Mouse (Mus musculus) hindbrain, embryonic 16.5 days (tissue): ENCODE results near the gene Stx1a. TPM values are rescaled to one million over a fixed set of nuclear protein-coding genes. Genes with fewer than 3 reads are reported as not detected.
A peak's percentile ranks its signal among the peaks of the same experiment; 100 is the strongest.

Experiments used
- ATAC-seq: fragments of 200-750 bp; cut with Nextera tagmentation; 2 replicates; pipeline ENCODE4 v1.8.0; 2017; ENCODE audit warnings: moderate TSS enrichment, moderate library complexity
- H3K27ac ChIP-seq: fragments of 300-500 bp; sonication (generic); 2 replicates; pipeline ENCODE4 v1.5.1; 2014; ENCODE audit warnings: low read depth, mild to moderate bottlenecking, control low read depth, low read length, moderate library complexity
- H3K27me3 ChIP-seq: fragments of 300-500 bp; sonication (generic); replicated peaks from 2 replicates; pipeline ENCODE4 v1.6.1; 2014; ENCODE audit warnings: low read length; ENCODE audit not compliant: control insufficient read depth, insufficient read depth
- H3K36me3 ChIP-seq: fragments of 300-500 bp; sonication (generic); 2 replicates; pipeline ENCODE4 v1.6.1; 2014; ENCODE audit warnings: mild to moderate bottlenecking, low read length, moderate library complexity, mixed read lengths; ENCODE audit not compliant: control insufficient read depth, insufficient read depth
- H3K4me1 ChIP-seq: fragments of 300-500 bp; sonication (generic); 2 replicates; pipeline ENCODE4 v1.6.1; 2014; ENCODE audit warnings: low read depth, low read length; ENCODE audit not compliant: control insufficient read depth, insufficient read depth
- H3K4me2 ChIP-seq: fragments of 300-500 bp; sonication (generic); 2 replicates; pipeline ENCODE4 v1.6.1; 2014; ENCODE audit warnings: mild to moderate bottlenecking, low read length, control low read depth, moderate library complexity
- H3K4me3 ChIP-seq: fragments of 300-500 bp; sonication (generic); 2 replicates; pipeline ENCODE4 v1.5.1; 2014; ENCODE audit warnings: mild to moderate bottlenecking, low read length, control low read depth, moderate library complexity
- H3K9ac ChIP-seq: fragments of 300-500 bp; sonication (generic); 2 replicates; pipeline ENCODE4 v1.6.1; 2014; ENCODE audit warnings: low read depth, mild to moderate bottlenecking, control low read depth, low read length, moderate library complexity
- H3K9me3 ChIP-seq: fragments of 300-500 bp; sonication (generic); 2 replicates; pipeline ENCODE4 v1.6.1; 2014; ENCODE audit warnings: mild to moderate bottlenecking, low read length, moderate library complexity; ENCODE audit not compliant: control insufficient read depth
- WGBS: fragments of 180-500 bp; shearing (Covaris S2); extraction: QIAGEN DNeasy Blood & Tissue Kit; methylation state at CpG from one replicate; pipeline ENCODE4 v1.1.7; 2014; 5-methylcytosine and 5-hydroxymethylcytosine counted together
- polyA plus RNA-seq: library from polyadenylated mRNA; unstranded; fragments of >200 nt; fragmentation: Nextera tagmentation; extraction: Ambion mirVana; gene quantifications from 2 replicates; pipeline ENCODE4 v1.2.1, GENCODE M21; 2015

The Stx1a gene
- polyA plus RNA-seq = 147 and 162 TPM in 2 replicates

DNA sequence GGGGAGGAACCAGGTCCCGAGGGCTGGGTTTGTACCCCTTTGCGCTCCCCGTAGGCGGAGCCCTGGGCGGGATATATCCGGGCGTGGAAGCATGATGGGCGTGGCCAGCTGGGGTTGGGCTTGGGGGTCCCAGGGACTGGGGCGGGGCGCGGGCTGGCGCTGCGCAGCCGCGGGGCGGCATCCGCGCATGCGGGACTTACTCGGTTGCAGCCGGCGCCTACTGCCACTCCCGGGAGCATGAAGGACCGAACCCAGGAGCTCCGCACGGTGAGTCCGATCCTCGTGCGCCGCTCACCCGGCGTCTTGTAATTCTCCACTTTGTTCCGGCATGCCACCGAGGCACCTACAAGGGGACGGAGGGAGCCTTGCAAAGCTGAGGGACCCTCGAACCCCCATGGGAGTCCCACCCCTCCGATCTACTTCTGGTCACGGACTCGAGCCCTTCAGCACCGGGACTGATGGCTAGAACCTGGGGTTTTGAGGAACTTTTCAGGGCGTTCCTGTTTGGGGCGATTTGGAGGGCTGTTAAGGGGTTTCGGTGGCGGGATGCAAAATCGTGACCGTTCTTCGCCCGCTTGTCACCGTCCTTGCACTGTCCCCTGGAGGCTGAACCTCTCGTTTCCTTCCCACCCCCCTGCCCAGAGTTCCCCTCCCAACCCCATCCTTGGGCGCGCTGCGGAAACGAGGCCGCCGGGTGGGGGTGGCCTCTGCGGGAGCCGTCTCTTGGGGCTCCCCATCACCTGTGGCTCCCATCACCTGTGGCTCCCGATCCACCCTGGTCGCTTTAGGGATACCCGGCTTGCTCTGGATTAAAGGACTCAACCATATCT is at the start of gene Stx1a:
Gene Stx1a, plus strand, starts transcription at position 139 of the 830 bp plus-strand sequence.
- H3K9ac ChIP-seq = peak within 1 kb of the TSS; percentile 82

GRCm38 (mm10) chr5:134973526-134973925 is 49.8 kb upstream of the Stx1a start:
- Histone ChIP-seq H3K27ac (no peak overlapping the region), H3K9ac (no peak overlapping the region), H3K4me2 (no peak overlapping the region), H3K36me3 (no peaks in the 10 kb centered on the region), H3K27me3 (no peaks in the 10 kb centered on the region), H3K9me3 (no peaks in the 10 kb centered on the region), H3K4me3 (no peak overlapping the region), H3K4me1 (no peaks in the 10 kb centered on the region)
- WGBS = 89% methylated on average over 7 of the region's 7 CpGs
- ATAC-seq = no peak

More for the DNA sequence above, at the start of gene Stx1a:
- H3K4me1 ChIP-seq = peaks cover 23% of the 10 kb centered on the region
- ATAC-seq = peak; percentile 88
- WGBS = under 1% methylated on average over 56 of the region's 61 CpGs
- H3K36me3 ChIP-seq = no peaks in the 10 kb centered on the region
- peak within 1 kb of the TSS; percentile 95 for H3K4me2 ChIP-seq
- peak within 1 kb of the TSS; percentile 80 for H3K4me3 ChIP-seq
- peak within 1 kb of the TSS; percentile 19 for H3K27ac ChIP-seq
- no peaks in the 10 kb centered on the region for H3K27me3 ChIP-seq
- no peaks in the 10 kb centered on the region for H3K9me3 ChIP-seq

DNA sequence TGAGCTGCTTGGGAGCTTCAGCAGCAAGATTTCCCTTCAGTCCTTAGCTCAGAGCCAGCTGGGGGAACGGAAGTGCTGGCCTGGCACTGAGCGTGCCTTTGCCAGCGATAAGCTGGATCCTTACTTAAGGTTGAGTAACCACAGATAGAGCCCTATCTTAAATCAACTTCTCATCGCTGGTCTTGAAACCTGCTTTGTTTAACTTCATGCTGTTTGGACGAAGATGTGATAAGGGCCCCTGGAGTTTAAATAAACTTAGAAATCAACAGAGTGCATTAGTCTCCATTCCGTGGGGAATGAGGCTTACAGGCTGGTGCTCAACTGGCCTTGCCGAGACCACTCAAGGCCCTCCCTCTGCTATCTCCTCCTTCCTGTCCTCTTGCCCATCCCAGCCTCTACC is 49.0 kb upstream of the Stx1a start:
- H3K4me1 ChIP-seq = no peaks in the 10 kb centered on the region
- no peak overlapping the region for H3K4me3 ChIP-seq
- no peak overlapping the region for H3K27ac ChIP-seq
- no peak overlapping the region for H3K9ac ChIP-seq
- H3K4me2 ChIP-seq = no peak overlapping the region
- H3K36me3 ChIP-seq = no peaks in the 10 kb centered on the region
- no peak for ATAC-seq
- H3K27me3 ChIP-seq = no peaks in the 10 kb centered on the region
- H3K9me3 ChIP-seq = no peaks in the 10 kb centered on the region
- 61% methylated on average over 7 of the region's 7 CpGs for WGBS

DNA sequence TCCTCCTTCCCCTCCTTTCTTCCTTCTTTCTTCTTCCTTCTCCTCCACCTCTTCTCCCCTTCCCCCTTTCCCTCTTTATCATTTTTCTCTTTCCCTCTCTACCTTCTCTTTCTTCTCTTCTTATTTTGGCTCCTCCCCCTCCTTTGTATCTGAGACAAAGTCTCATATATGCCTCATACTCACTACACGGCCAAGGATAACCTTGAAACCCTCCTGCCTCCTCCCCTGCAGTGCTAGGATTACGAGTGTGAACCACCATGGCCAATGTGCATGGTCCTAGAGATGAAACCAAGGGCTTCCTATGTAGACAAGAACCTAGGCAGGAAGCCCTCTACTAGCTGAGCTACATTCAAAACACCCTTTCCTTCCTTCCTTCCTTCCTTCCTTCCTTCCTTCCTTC is 48.4 kb upstream of the Stx1a start:
- Histone ChIP-seq H3K9ac (no peak overlapping the region), H3K36me3 (no peaks in the 10 kb centered on the region), H3K4me1 (no peaks in the 10 kb centered on the region), H3K9me3 (no peaks in the 10 kb centered on the region), H3K4me2 (no peak overlapping the region), H3K27ac (no peak overlapping the region), H3K27me3 (no peaks in the 10 kb centered on the region), H3K4me3 (no peak overlapping the region)
- no peak for ATAC-seq
- 51% methylated on average over 2 of the region's 2 CpGs for WGBS

DNA sequence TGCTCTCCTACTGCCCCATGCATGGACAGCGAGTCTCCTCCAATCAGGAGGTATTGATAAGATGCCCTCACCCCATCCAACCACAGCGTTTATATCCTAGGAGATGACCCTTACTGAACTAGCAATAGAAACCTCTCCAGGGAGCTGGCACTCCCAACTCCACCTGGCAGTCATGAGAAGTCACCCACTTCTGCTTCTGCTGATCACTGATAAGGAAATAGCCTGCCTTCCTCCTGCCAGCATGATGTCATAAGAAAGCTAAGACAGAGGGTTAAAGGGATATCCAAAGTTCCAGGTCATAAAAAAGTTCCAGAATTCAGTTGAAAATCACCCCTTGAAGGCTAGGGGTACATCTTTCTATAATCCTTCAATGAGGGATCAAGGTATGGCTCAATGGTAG is 47.1 kb upstream of the Stx1a start:
- 92% methylated on average over 2 of the region's 2 CpGs for WGBS
- no peak overlapping the region for H3K27ac ChIP-seq
- ATAC-seq = no peak
- no peaks in the 10 kb centered on the region for H3K36me3 ChIP-seq
- H3K4me1 ChIP-seq = no peaks in the 10 kb centered on the region
- H3K4me2 ChIP-seq = no peak overlapping the region
- no peak overlapping the region for H3K4me3 ChIP-seq
- no peaks in the 10 kb centered on the region for H3K9me3 ChIP-seq
- no peak overlapping the region for H3K9ac ChIP-seq
- no peaks in the 10 kb centered on the region for H3K27me3 ChIP-seq

GRCm38 (mm10) chr5:134976577-134977250 is 46.6 kb upstream of the Stx1a start:
- no peak for ATAC-seq
- Histone ChIP-seq H3K4me1 (no peaks in the 10 kb centered on the region), H3K36me3 (no peaks in the 10 kb centered on the region), H3K9me3 (no peaks in the 10 kb centered on the region), H3K9ac (no peak overlapping the region), H3K27me3 (no peaks in the 10 kb centered on the region), H3K4me2 (no peak overlapping the region), H3K4me3 (no peak overlapping the region), H3K27ac (no peak overlapping the region)
- 87% methylated on average over 14 of the region's 14 CpGs for WGBS

DNA sequence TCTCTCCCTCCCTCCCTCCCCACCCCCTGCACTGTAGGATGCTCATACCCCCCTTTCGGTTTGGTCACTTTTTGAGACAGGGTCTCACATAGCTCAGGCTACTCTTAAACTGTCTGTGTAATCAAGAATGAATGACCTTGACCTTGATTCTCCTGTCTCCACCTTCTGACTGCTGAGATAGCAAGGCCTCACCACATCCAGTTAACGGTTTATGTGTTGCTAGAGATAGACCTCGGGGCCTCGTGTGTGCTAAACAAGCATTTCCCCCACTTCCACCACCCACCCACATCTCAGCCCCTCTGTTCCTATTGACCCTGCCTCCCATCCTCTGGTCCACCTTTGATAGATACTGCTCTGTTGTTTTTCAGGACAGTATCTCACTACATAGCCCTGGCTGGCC is 45.4 kb upstream of the Stx1a start:
- Histone ChIP-seq H3K27me3 (no peaks in the 10 kb centered on the region), H3K4me1 (no peaks in the 10 kb centered on the region), H3K4me2 (no peak overlapping the region), H3K4me3 (no peak overlapping the region), H3K9me3 (no peaks in the 10 kb centered on the region), H3K27ac (no peak overlapping the region), H3K36me3 (no peaks in the 10 kb centered on the region), H3K9ac (no peak overlapping the region)
- no peak for ATAC-seq
- 88% methylated on average over 4 of the region's 4 CpGs for WGBS

DNA sequence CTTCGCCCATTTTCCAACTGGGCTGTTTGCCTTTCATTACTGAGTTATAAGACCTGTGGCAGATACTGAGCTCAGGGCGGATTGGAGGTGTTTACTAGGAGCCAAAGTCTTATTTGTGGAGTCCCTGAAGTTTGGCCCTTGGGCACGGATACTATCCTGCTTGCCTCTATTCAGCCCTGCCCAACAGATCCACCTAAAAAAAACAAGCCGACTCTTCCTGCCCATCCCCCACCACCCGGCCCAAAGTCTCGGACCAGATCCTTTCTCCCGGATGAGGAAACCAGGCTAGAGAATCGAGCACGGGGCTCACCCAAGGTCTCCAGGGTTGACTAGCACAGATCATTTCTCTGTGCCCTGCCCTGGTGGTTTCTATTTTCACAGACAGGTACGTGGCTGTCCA is 42.1 kb upstream of the Stx1a start:
- Histone ChIP-seq H3K27me3 (peaks cover 14% of the 10 kb centered on the region), H3K4me2 (no peak overlapping the region), H3K36me3 (no peaks in the 10 kb centered on the region), H3K9me3 (no peaks in the 10 kb centered on the region), H3K4me1 (peaks cover 6% of the 10 kb centered on the region), H3K9ac (no peak overlapping the region), H3K4me3 (no peak overlapping the region), H3K27ac (no peak overlapping the region)
- 67% methylated on average over 10 of the region's 10 CpGs for WGBS
- no peak for ATAC-seq

GRCm38 (mm10) chr5:134983111-134983510 is 40.2 kb upstream of the Stx1a start:
- ATAC-seq = no peak
- 100% methylated on average over 1 of the region's 1 CpGs for WGBS

More at GRCm38 (mm10) chr5:134983111-134983510, 40.2 kb upstream of the Stx1a start:
- Histone ChIP-seq H3K9ac (no peak overlapping the region), H3K4me3 (no peak overlapping the region), H3K4me1 (peaks cover 11% of the 10 kb centered on the region), H3K27me3 (peaks cover 33% of the 10 kb centered on the region), H3K9me3 (no peaks in the 10 kb centered on the region), H3K4me2 (no peak overlapping the region), H3K36me3 (no peaks in the 10 kb centered on the region), H3K27ac (no peak overlapping the region)
